Mouse (Mus musculus): Measurements from ENCODE around the gene Gm10134. TPM values are rescaled to one million over a fixed set of nuclear protein-coding genes. Genes with fewer than 3 reads are reported as not detected.

The Gm10134 gene
- total and polyA plus RNA-seq, 2 experiments from 2014 or later: 0.49 TPM; not detected in 1

DNA sequence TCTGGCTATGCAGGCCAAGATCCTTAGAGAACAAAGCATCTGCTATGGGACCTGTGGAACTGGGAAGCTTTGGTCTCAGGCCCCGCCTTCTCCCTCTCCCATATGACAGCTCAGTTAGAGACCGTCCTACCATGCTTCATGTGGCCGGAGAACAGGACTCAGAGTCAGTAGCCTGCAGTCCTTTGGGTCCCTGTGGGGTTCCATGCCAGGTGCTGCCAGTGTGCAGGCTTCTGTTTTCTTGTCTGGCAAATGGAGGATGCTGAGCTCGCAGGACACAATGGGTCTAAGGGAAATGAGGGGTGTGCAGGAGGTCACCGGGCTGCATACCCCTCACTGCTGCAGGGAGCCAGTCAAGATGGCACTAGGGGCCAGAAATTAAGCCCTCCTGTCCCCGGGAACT, 40.7 kb downstream of the Gm10134 start:
- peaks cover 75% of the 10 kb centered on the region for H3K36me3 ChIP-seq (replicated peaks; ENCODE audit: control insufficient read depth, insufficient read depth, low read length)

GRCm38 (mm10) chr2:28547237-28548172, 41.6 kb downstream of the Gm10134 start:
- H3K27me3 ChIP-seq (ENCODE audit: control insufficient read depth, insufficient read depth, low read length): no peaks in the 10 kb centered on the region
- 48% methylated on average over 11 of the region's 11 CpGs for WGBS
- peaks cover 81% of the 10 kb centered on the region for H3K36me3 ChIP-seq (replicated peaks; ENCODE audit: control insufficient read depth, insufficient read depth, low read length)
- no peak overlapping the region for H3K9ac ChIP-seq (replicated peaks; ENCODE audit: low read depth, low read length)
- no peak overlapping the region for H3K27ac ChIP-seq (ENCODE audit: low read depth)
- H3K4me1 ChIP-seq (ENCODE audit: control insufficient read depth, insufficient read depth): no peaks in the 10 kb centered on the region
- peak; percentile 64 for ATAC-seq (ENCODE audit: insufficient read depth, low read depth)
- H3K9me3 ChIP-seq (replicated peaks; ENCODE audit: control insufficient read depth, low read length): no peaks in the 10 kb centered on the region
- TF ChIP-seq EP300 (IDR thresholded peaks at IDR 0.05; ENCODE audit: low read depth) (no peak), CTCF (IDR thresholded peaks at IDR 0.05; ENCODE audit: low read depth) (peak; percentile 99)
- H3K4me2 ChIP-seq (ENCODE audit: low read depth, low read length): no peak overlapping the region
- H3K4me3 ChIP-seq (ENCODE audit: low read depth, low read length): no peak overlapping the region
- DNase-seq (ENCODE audit: low spot score): peak; percentile 75

More for the DNA sequence above, 40.7 kb downstream of the Gm10134 start:
- TF ChIP-seq EP300 (IDR thresholded peaks at IDR 0.05; ENCODE audit: low read depth) (no peak), CTCF (IDR thresholded peaks at IDR 0.05; ENCODE audit: low read depth) (no peak)
- Histone ChIP-seq H3K27ac (ENCODE audit: low read depth) (no peak overlapping the region), H3K9me3 (replicated peaks; ENCODE audit: control insufficient read depth, low read length) (no peaks in the 10 kb centered on the region), H3K27me3 (ENCODE audit: control insufficient read depth, insufficient read depth, low read length) (no peaks in the 10 kb centered on the region), H3K4me1 (ENCODE audit: control insufficient read depth, insufficient read depth) (no peaks in the 10 kb centered on the region), H3K4me2 (ENCODE audit: low read depth, low read length) (no peak overlapping the region), H3K4me3 (ENCODE audit: low read depth, low read length) (no peak overlapping the region), H3K9ac (replicated peaks; ENCODE audit: low read depth, low read length) (no peak overlapping the region)
- DNase-seq (ENCODE audit: low spot score) (no peak), ATAC-seq (ENCODE audit: insufficient read depth, low read depth) (no peak)
- 74% methylated on average over 6 of the region's 6 CpGs for WGBS

GRCm38 (mm10) chr2:28549157-28549556, 43.3 kb downstream of the Gm10134 start:
- WGBS: 91% methylated on average over 13 of the region's 13 CpGs
- TF ChIP-seq EP300 (IDR thresholded peaks at IDR 0.05; ENCODE audit: low read depth) (no peak), CTCF (IDR thresholded peaks at IDR 0.05; ENCODE audit: low read depth) (no peak)
- no peak for ATAC-seq (ENCODE audit: insufficient read depth, low read depth)

DNA sequence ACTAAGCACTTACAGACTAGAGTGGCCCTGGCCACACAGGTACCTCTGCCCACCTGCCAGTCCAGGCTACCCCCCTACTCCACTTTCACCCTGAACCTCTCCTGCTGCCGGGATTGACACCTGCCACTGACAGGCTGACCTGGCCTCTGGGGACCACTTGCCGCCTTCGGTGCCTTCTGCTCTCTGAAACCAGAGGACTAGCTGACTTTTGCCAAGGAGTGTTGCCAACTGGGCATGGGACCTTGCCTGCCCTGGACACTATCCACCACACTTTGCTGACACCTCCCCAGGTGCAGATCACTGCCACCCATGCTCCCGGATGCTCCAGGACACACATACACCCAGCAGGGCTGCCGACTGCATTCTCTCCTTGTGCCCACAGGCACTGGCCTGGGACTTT, 46.4 kb downstream of the Gm10134 start:
- TF ChIP-seq CTCF (IDR thresholded peaks at IDR 0.05; ENCODE audit: low read depth) (no peak), EP300 (IDR thresholded peaks at IDR 0.05; ENCODE audit: low read depth) (no peak)
- no peak overlapping the region for H3K9ac ChIP-seq (replicated peaks; ENCODE audit: low read depth, low read length)
- no peak overlapping the region for H3K4me3 ChIP-seq (ENCODE audit: low read depth, low read length)
- no peak overlapping the region for H3K4me2 ChIP-seq (ENCODE audit: low read depth, low read length)
- 86% methylated on average over 5 of the region's 5 CpGs for WGBS
- H3K9me3 ChIP-seq (replicated peaks; ENCODE audit: control insufficient read depth, low read length): no peaks in the 10 kb centered on the region
- H3K27ac ChIP-seq (ENCODE audit: low read depth): no peak overlapping the region
- H3K27me3 ChIP-seq (ENCODE audit: control insufficient read depth, insufficient read depth, low read length): no peaks in the 10 kb centered on the region
- no peaks in the 10 kb centered on the region for H3K4me1 ChIP-seq (ENCODE audit: control insufficient read depth, insufficient read depth)
- DNase-seq (ENCODE audit: low spot score) (no peak), ATAC-seq (ENCODE audit: insufficient read depth, low read depth) (no peak)
- peaks cover 62% of the 10 kb centered on the region for H3K36me3 ChIP-seq (replicated peaks; ENCODE audit: control insufficient read depth, insufficient read depth, low read length)

More at GRCm38 (mm10) chr2:28549157-28549556, 43.3 kb downstream of the Gm10134 start:
- H3K4me3 ChIP-seq (ENCODE audit: low read depth, low read length): no peak overlapping the region
- H3K36me3 ChIP-seq (replicated peaks; ENCODE audit: control insufficient read depth, insufficient read depth, low read length): peaks cover 80% of the 10 kb centered on the region
- DNase-seq (ENCODE audit: low spot score): no peak
- no peaks in the 10 kb centered on the region for H3K9me3 ChIP-seq (replicated peaks; ENCODE audit: control insufficient read depth, low read length)
- H3K27me3 ChIP-seq (ENCODE audit: control insufficient read depth, insufficient read depth, low read length): no peaks in the 10 kb centered on the region
- H3K4me1 ChIP-seq (ENCODE audit: control insufficient read depth, insufficient read depth): no peaks in the 10 kb centered on the region
- H3K27ac ChIP-seq (ENCODE audit: low read depth): no peak overlapping the region
- H3K9ac ChIP-seq (replicated peaks; ENCODE audit: low read depth, low read length): no peak overlapping the region
- no peak overlapping the region for H3K4me2 ChIP-seq (ENCODE audit: low read depth, low read length)

Other genes with a start within 250 kb of the Gm10134 start
- 4.4 and 18.0 TPM in 2 replicates for gene Ppp1r26, start 59.3 kb upstream of the Gm10134 start, total RNA-seq (2014; rRNA removed; ENCODE audit: low replicate concordance)
- 1.7 and 2.0 TPM in 2 replicates for gene Ppp1r26, start 59.3 kb upstream of the Gm10134 start, polyA plus RNA-seq (2015; fragmentation: Nextera tagmentation; extraction: Ambion mirVana)
- gene 1700007K13Rik, start 39.8 kb upstream of the Gm10134 start, total RNA-seq (2014; rRNA removed; ENCODE audit: low replicate concordance): not detected in 2 replicates
- gene 1700007K13Rik, start 39.8 kb upstream of the Gm10134 start, polyA plus RNA-seq (2015; fragmentation: Nextera tagmentation; extraction: Ambion mirVana): 0.15 and 0.65 TPM in 2 replicates
- gene Mrps2, start 38.0 kb upstream of the Gm10134 start, total RNA-seq (2014; rRNA removed; ENCODE audit: low replicate concordance): 29.8 and 37.1 TPM in 2 replicates
- gene Mrps2, start 38.0 kb upstream of the Gm10134 start, polyA plus RNA-seq (2015; fragmentation: Nextera tagmentation; extraction: Ambion mirVana): 40.9 and 45.0 TPM in 2 replicates
- 0.15 and 0.42 TPM in 2 replicates for gene Gbgt1, start 9.2 kb upstream of the Gm10134 start, total RNA-seq (2014; rRNA removed; ENCODE audit: low replicate concordance)
- 0.11 TPM in 1 of 2 replicates, not detected in the other for gene Gbgt1, start 9.2 kb upstream of the Gm10134 start, polyA plus RNA-seq (2015; fragmentation: Nextera tagmentation; extraction: Ambion mirVana)
- gene Ralgds, start 7.0 kb downstream of the Gm10134 start, total RNA-seq (2014; rRNA removed; ENCODE audit: low replicate concordance): 34.9 and 35.7 TPM in 2 replicates
- 12.2 and 13.1 TPM in 2 replicates for gene Ralgds, start 7.0 kb downstream of the Gm10134 start, polyA plus RNA-seq (2015; fragmentation: Nextera tagmentation; extraction: Ambion mirVana)
- not detected in 2 replicates for gene Cel, start 57.3 kb downstream of the Gm10134 start, total RNA-seq (2014; rRNA removed; ENCODE audit: low replicate concordance)
- not detected in 2 replicates for gene Cel, start 57.3 kb downstream of the Gm10134 start, polyA plus RNA-seq (2015; fragmentation: Nextera tagmentation; extraction: Ambion mirVana)
- gene Gtf3c5, start 77.7 kb downstream of the Gm10134 start, total RNA-seq (2014; rRNA removed; ENCODE audit: low replicate concordance): 14.0 and 14.3 TPM in 2 replicates
- 12.4 and 12.7 TPM in 2 replicates for gene Gtf3c5, start 77.7 kb downstream of the Gm10134 start, polyA plus RNA-seq (2015; fragmentation: Nextera tagmentation; extraction: Ambion mirVana)
- gene Gfi1b, start 115.9 kb downstream of the Gm10134 start, total RNA-seq (2014; rRNA removed; ENCODE audit: low replicate concordance): not detected in 2 replicates
- gene Gfi1b, start 115.9 kb downstream of the Gm10134 start, polyA plus RNA-seq (2015; fragmentation: Nextera tagmentation; extraction: Ambion mirVana): 0.23 TPM in 1 of 2 replicates, not detected in the other
- gene Tsc1, start 135.1 kb downstream of the Gm10134 start, total RNA-seq (2014; rRNA removed; ENCODE audit: low replicate concordance): 12.8 and 14.6 TPM in 2 replicates
- 7.2 and 7.7 TPM in 2 replicates for gene Tsc1, start 135.1 kb downstream of the Gm10134 start, polyA plus RNA-seq (2015; fragmentation: Nextera tagmentation; extraction: Ambion mirVana)
- gene Spaca9, start 193.6 kb downstream of the Gm10134 start, total RNA-seq (2014; rRNA removed; ENCODE audit: low replicate concordance): not detected in 2 replicates
- gene Spaca9, start 193.6 kb downstream of the Gm10134 start, polyA plus RNA-seq (2015; fragmentation: Nextera tagmentation; extraction: Ambion mirVana): 0.66 and 1.2 TPM in 2 replicates
- not detected in 2 replicates for gene Ak8, start 194.1 kb downstream of the Gm10134 start, total RNA-seq (2014; rRNA removed; ENCODE audit: low replicate concordance)
- 0.37 and 0.59 TPM in 2 replicates for gene Ak8, start 194.1 kb downstream of the Gm10134 start, polyA plus RNA-seq (2015; fragmentation: Nextera tagmentation; extraction: Ambion mirVana)

Data from heart, postnatal 0 days (tissue).